Comparison of ENCODE assay signal across 14 mouse cellular contexts in the genomic region with DNA sequence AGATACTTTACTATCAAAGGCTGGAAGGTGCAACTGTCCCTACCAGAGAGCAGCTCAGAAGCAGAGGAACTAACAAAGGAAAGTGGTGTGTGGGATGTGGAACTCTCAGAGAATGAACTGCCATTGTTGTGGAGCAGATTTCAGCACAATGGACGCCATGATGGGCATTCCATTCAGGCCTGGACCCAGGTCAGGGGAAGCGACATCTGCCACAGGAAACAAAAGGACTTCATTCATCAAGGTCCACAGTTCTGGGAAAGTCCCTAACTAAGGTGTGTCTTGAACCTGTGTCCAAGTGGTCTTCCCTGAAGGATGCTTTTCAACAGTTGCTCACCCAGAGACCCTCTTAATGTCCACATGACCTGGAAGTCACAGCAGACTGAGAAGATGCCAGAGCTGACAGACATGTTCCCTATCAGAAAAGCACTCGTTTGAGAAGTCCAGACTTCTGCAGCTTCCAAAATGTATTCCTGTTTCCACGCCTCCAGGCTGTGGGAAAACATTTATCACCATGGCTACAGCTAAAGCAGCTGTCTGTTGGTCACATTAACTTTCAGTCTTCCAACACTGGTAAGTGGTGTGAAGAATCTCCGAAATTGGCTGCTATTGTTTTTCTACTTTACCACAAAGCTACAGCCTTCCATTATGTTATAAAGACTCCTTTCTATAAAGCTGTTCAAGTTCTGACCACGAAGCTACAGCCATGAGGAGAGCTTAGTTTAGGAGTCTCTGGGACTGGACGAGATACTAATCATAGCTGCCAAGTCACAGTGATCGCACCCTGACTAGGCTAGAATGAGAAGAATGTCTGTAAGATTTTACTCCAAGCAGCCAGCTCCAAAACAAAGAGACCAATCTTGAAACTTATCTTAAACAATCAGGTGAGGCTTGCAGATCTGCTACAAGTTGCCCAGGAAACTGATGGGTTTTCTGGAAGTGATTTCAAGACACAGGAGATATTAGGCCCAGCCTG. TPM values are rescaled to one million over a fixed set of nuclear protein-coding genes. Genes with fewer than 3 reads are reported as not detected.
DNase-seq lines count a peak whose midpoint lies in the region; ATAC-seq and TF ChIP-seq lines count a peak whose summit lies in the region.
"Had no signal": no experiment of that assay in that cellular context is flagged by ENCODE, and none has a peak within 500 bp of the region (broad histone marks: within the 10 kb centered on the region; RNA-seq: fewer than 3 reads in every experiment).

No protein-coding gene starts in this region.

- no peak overlapping the region for H3K4me2 ChIP-seq in forebrain, embryonic 14.5 days (ENCODE audit: low read length)
- no peak overlapping the region for H3K4me2 ChIP-seq in forebrain, embryonic 13.5 days
- H3K4me2 ChIP-seq in lung, postnatal 0 days (replicated peaks; ENCODE audit: low read depth, low read length), result no peak overlapping the region
- H3K4me2 ChIP-seq in embryonic facial prominence, embryonic 11.5 days (ENCODE audit: low read depth, low read length), result no peak overlapping the region
- H3K4me2 ChIP-seq in midbrain, embryonic 13.5 days (replicated peaks), result no peak overlapping the region
- H3K4me2 ChIP-seq: embryonic facial prominence, embryonic 12.5 days had no signal

- no peaks in the 10 kb centered on the region for H3K36me3 ChIP-seq in forebrain, embryonic 14.5 days (ENCODE audit: control insufficient read depth, insufficient read depth, low read length)
- H3K36me3 ChIP-seq in forebrain, embryonic 13.5 days (ENCODE audit: poor library complexity, severe bottlenecking), result no peaks in the 10 kb centered on the region
- H3K36me3 ChIP-seq in lung, postnatal 0 days (ENCODE audit: insufficient read depth, low read length), result no peaks in the 10 kb centered on the region
- H3K36me3 ChIP-seq in embryonic facial prominence, embryonic 11.5 days (replicated peaks; ENCODE audit: control insufficient read depth, insufficient read depth, low read depth, low read length), result no peaks in the 10 kb centered on the region
- H3K36me3 ChIP-seq in midbrain, embryonic 13.5 days, result no peaks in the 10 kb centered on the region
- H3K36me3 ChIP-seq: embryonic facial prominence, embryonic 12.5 days; liver, embryonic 13.5 days had no signal

- H3K27ac ChIP-seq in forebrain, embryonic 14.5 days (ENCODE audit: low read depth, low read length), result no peak overlapping the region
- no peak overlapping the region for H3K27ac ChIP-seq in forebrain, embryonic 13.5 days
- no peak overlapping the region for H3K27ac ChIP-seq in lung, postnatal 0 days (ENCODE audit: low read length)
- H3K27ac ChIP-seq in embryonic facial prominence, embryonic 11.5 days (replicated peaks; ENCODE audit: low read depth, low read length), result no peak overlapping the region
- H3K27ac ChIP-seq in midbrain, embryonic 13.5 days, result peak overlapping the region; percentile 41
- H3K27ac ChIP-seq: embryonic facial prominence, embryonic 12.5 days; liver, embryonic 13.5 days had no signal

- peak; percentile 37 for DNase-seq in forebrain, embryonic 14.5 days (ENCODE audit: low spot score)
- no peak for DNase-seq in lung, postnatal 0 days (ENCODE audit: low spot score)
- DNase-seq in lung, adult 18-20 months, result no peak
- no peak for DNase-seq in embryonic facial prominence, embryonic 11.5 days (ENCODE audit: low spot score)
- no peak for DNase-seq in cerebellum, adult 11-12 months
- no peak for DNase-seq in gastrocnemius, adult 18-20 months (ENCODE audit: low spot score)
- DNase-seq: gastrocnemius, postnatal 14 days; kidney, postnatal 4 days; liver, embryonic 13.5 days had no signal

- H3K9me3 ChIP-seq in forebrain, embryonic 14.5 days (replicated peaks; ENCODE audit: control insufficient read depth, low read length), result no peaks in the 10 kb centered on the region
- H3K9me3 ChIP-seq in forebrain, embryonic 13.5 days (replicated peaks), result no peaks in the 10 kb centered on the region
- H3K9me3 ChIP-seq in lung, postnatal 0 days (ENCODE audit: low read length), result no peaks in the 10 kb centered on the region
- H3K9me3 ChIP-seq in embryonic facial prominence, embryonic 11.5 days (replicated peaks; ENCODE audit: control insufficient read depth, low read length), result no peaks in the 10 kb centered on the region
- H3K9me3 ChIP-seq in midbrain, embryonic 13.5 days, result no peaks in the 10 kb centered on the region
- H3K9me3 ChIP-seq: embryonic facial prominence, embryonic 12.5 days; liver, embryonic 13.5 days had no signal

- H3K27me3 ChIP-seq in forebrain, embryonic 14.5 days (replicated peaks; ENCODE audit: control insufficient read depth, insufficient read depth, low read length), result no peaks in the 10 kb centered on the region
- no peaks in the 10 kb centered on the region for H3K27me3 ChIP-seq in forebrain, embryonic 13.5 days
- H3K27me3 ChIP-seq in lung, postnatal 0 days (replicated peaks; ENCODE audit: insufficient read depth, low read length), result no peaks in the 10 kb centered on the region
- H3K27me3 ChIP-seq in embryonic facial prominence, embryonic 11.5 days (ENCODE audit: control insufficient read depth, insufficient read depth, low read length), result no peaks in the 10 kb centered on the region
- H3K27me3 ChIP-seq in midbrain, embryonic 13.5 days, result no peaks in the 10 kb centered on the region
- H3K27me3 ChIP-seq: embryonic facial prominence, embryonic 12.5 days; liver, embryonic 13.5 days; Patski had no signal

- ATAC-seq in forebrain, embryonic 14.5 days, result no peak
- ATAC-seq in forebrain, embryonic 13.5 days, result no peak
- ATAC-seq in lung, postnatal 0 days, result peak; percentile 28; the same call in 1 of the 2 replicates
- ATAC-seq in embryonic facial prominence, embryonic 11.5 days (replicated peaks; ENCODE audit: insufficient number of reproducible peaks, low FRiP score, low TSS enrichment, low read depth), result 0 out of 2 replicates have a peak, but pooled peaks have one; percentile 52
- peak; percentile 24; the same call in 1 of the 2 replicates for ATAC-seq in midbrain, embryonic 13.5 days
- ATAC-seq: Patski had no signal

- no peak overlapping the region for H3K4me3 ChIP-seq in forebrain, embryonic 14.5 days (ENCODE audit: low read depth, low read length)
- H3K4me3 ChIP-seq in forebrain, embryonic 13.5 days, result no peak overlapping the region
- no peak overlapping the region for H3K4me3 ChIP-seq in lung, postnatal 0 days (ENCODE audit: low read depth, low read length)
- H3K4me3 ChIP-seq in embryonic facial prominence, embryonic 11.5 days (ENCODE audit: low read depth, low read length), result no peak overlapping the region
- H3K4me3 ChIP-seq in midbrain, embryonic 13.5 days (replicated peaks), result no peak overlapping the region
- H3K4me3 ChIP-seq: embryonic facial prominence, embryonic 12.5 days; liver, embryonic 13.5 days had no signal

- peaks cover 3% of the 10 kb centered on the region; the same call in 1 of the 2 replicates for H3K4me1 ChIP-seq in forebrain, embryonic 14.5 days (ENCODE audit: control insufficient read depth, insufficient read depth, low read length)
- H3K4me1 ChIP-seq in forebrain, embryonic 13.5 days, result peaks cover 12% of the 10 kb centered on the region
- H3K4me1 ChIP-seq in lung, postnatal 0 days (ENCODE audit: insufficient read depth, low read depth, low read length), result no peaks in the 10 kb centered on the region
- H3K4me1 ChIP-seq in embryonic facial prominence, embryonic 11.5 days (ENCODE audit: control insufficient read depth, insufficient read depth, low read length), result no peaks in the 10 kb centered on the region
- H3K4me1 ChIP-seq in midbrain, embryonic 13.5 days (replicated peaks), result peaks cover 15% of the 10 kb centered on the region
- H3K4me1 ChIP-seq: embryonic facial prominence, embryonic 12.5 days had no signal

- H3K9ac ChIP-seq in forebrain, embryonic 14.5 days (ENCODE audit: low read length), result no peak overlapping the region
- no peak overlapping the region for H3K9ac ChIP-seq in forebrain, embryonic 13.5 days
- no peak overlapping the region for H3K9ac ChIP-seq in lung, postnatal 0 days (replicated peaks; ENCODE audit: low read depth)
- H3K9ac ChIP-seq in embryonic facial prominence, embryonic 11.5 days (replicated peaks; ENCODE audit: low read length), result no peak overlapping the region
- H3K9ac ChIP-seq in midbrain, embryonic 13.5 days (replicated peaks), result no peak overlapping the region
- H3K9ac ChIP-seq: embryonic facial prominence, embryonic 12.5 days; liver, embryonic 13.5 days had no signal

- WGBS in forebrain, embryonic 14.5 days, result 42% methylated on average over 8 of the region's 8 CpGs
- WGBS in forebrain, embryonic 13.5 days, result 39% methylated on average over 8 of the region's 8 CpGs
- WGBS in lung, postnatal 0 days, result 41% methylated on average over 8 of the region's 8 CpGs
- 67% methylated on average over 8 of the region's 8 CpGs for WGBS in embryonic facial prominence, embryonic 11.5 days
- 19% methylated on average over 8 of the region's 8 CpGs for WGBS in midbrain, embryonic 13.5 days

- no peak for TF ChIP-seq EP300 in lung, postnatal 0 days (IDR thresholded peaks at IDR 0.05)

- no peak for TF ChIP-seq CTCF in lung, postnatal 0 days (IDR thresholded peaks at IDR 0.05)

RNA-seq across cellular contexts. Expression of a gene that starts 15.0 kb away (rescaled TPM):
- polyA plus RNA-seq in forebrain, embryonic 14.5 days (2014; fragmentation: Nextera tagmentation; extraction: Ambion mirVana), result 11.4 and 13.2 TPM in 2 replicates
- polyA plus RNA-seq in forebrain, embryonic 13.5 days (2015; fragmentation: Nextera tagmentation; extraction: Ambion mirVana), result 11.6 and 12.5 TPM in 2 replicates
- polyA plus RNA-seq in lung, postnatal 0 days (2015; fragmentation: Nextera tagmentation; extraction: Ambion mirVana), result 2.3 and 3.1 TPM in 2 replicates
- polyA plus RNA-seq in embryonic facial prominence, embryonic 11.5 days (2014; fragmentation: Nextera tagmentation; extraction: Ambion mirVana), result 7.4 and 9.6 TPM in 2 replicates
- 7.1 and 11.2 TPM in 2 replicates for polyA plus RNA-seq in midbrain, embryonic 13.5 days (2015; fragmentation: Nextera tagmentation; extraction: Ambion mirVana)
- total RNA-seq in gastrocnemius, adult 18-20 months (2021), result 10 to 100 TPM; 18.6 to 19.1 TPM

RNA-seq across cellular contexts. Expression of a gene that starts 20.4 kb away (rescaled TPM):
- 757 and 875 TPM in 2 replicates for polyA plus RNA-seq in forebrain, embryonic 14.5 days (2014; fragmentation: Nextera tagmentation; extraction: Ambion mirVana)
- polyA plus RNA-seq in forebrain, embryonic 13.5 days (2015; fragmentation: Nextera tagmentation; extraction: Ambion mirVana), result 829 and 971 TPM in 2 replicates
- polyA plus RNA-seq in lung, postnatal 0 days (2015; fragmentation: Nextera tagmentation; extraction: Ambion mirVana), result 500 and 528 TPM in 2 replicates
- polyA plus RNA-seq in embryonic facial prominence, embryonic 11.5 days (2014; fragmentation: Nextera tagmentation; extraction: Ambion mirVana), result 678 and 720 TPM in 2 replicates
- 703 and 771 TPM in 2 replicates for polyA plus RNA-seq in midbrain, embryonic 13.5 days (2015; fragmentation: Nextera tagmentation; extraction: Ambion mirVana)
- total RNA-seq in gastrocnemius, adult 18-20 months (2021), result 100 to 1,000 TPM; 192 to 203 TPM

RNA-seq across cellular contexts. Expression of a gene that starts 56.5 kb away (rescaled TPM):
- polyA plus RNA-seq in forebrain, embryonic 14.5 days (2014; fragmentation: Nextera tagmentation; extraction: Ambion mirVana), result 19.4 and 24.4 TPM in 2 replicates
- 17.9 and 20.8 TPM in 2 replicates for polyA plus RNA-seq in forebrain, embryonic 13.5 days (2015; fragmentation: Nextera tagmentation; extraction: Ambion mirVana)
- polyA plus RNA-seq in lung, postnatal 0 days (2015; fragmentation: Nextera tagmentation; extraction: Ambion mirVana), result 342 and 535 TPM in 2 replicates
- polyA plus RNA-seq in embryonic facial prominence, embryonic 11.5 days (2014; fragmentation: Nextera tagmentation; extraction: Ambion mirVana), result 70.6 and 76.2 TPM in 2 replicates
- 19.6 and 21.4 TPM in 2 replicates for polyA plus RNA-seq in midbrain, embryonic 13.5 days (2015; fragmentation: Nextera tagmentation; extraction: Ambion mirVana)
- 100 to 1,000 TPM in 1 of 2 experiments, 10 to 100 TPM in 1; 98.9 to 187 TPM for total RNA-seq in gastrocnemius, adult 18-20 months (2021)
- total RNA-seq: hematopoietic stem cell, adult 5-6 weeks had no signal

RNA-seq across cellular contexts. Expression of a gene that starts 58.3 kb away (rescaled TPM):
- polyA plus RNA-seq in forebrain, embryonic 14.5 days (2014; fragmentation: Nextera tagmentation; extraction: Ambion mirVana), result 221 and 226 TPM in 2 replicates
- 204 and 230 TPM in 2 replicates for polyA plus RNA-seq in forebrain, embryonic 13.5 days (2015; fragmentation: Nextera tagmentation; extraction: Ambion mirVana)
- 56.3 and 62.5 TPM in 2 replicates for polyA plus RNA-seq in lung, postnatal 0 days (2015; fragmentation: Nextera tagmentation; extraction: Ambion mirVana)
- 150 and 155 TPM in 2 replicates for polyA plus RNA-seq in embryonic facial prominence, embryonic 11.5 days (2014; fragmentation: Nextera tagmentation; extraction: Ambion mirVana)
- 205 and 209 TPM in 2 replicates for polyA plus RNA-seq in midbrain, embryonic 13.5 days (2015; fragmentation: Nextera tagmentation; extraction: Ambion mirVana)
- 10 to 100 TPM; 14.2 to 17.1 TPM for total RNA-seq in gastrocnemius, adult 18-20 months (2021)

Comparison
In these comparisons a context has a peak if more than half of its experiments do, and no peak if none do; other contexts are left out.
1. ATAC-seq: peak in lung, postnatal 0 days (single experiment), embryonic facial prominence, embryonic 11.5 days (single experiment) and midbrain, embryonic 13.5 days (single experiment); none in forebrain, embryonic 14.5 days (single experiment) and forebrain, embryonic 13.5 days (single experiment).